Mouse (Mus musculus) spleen, adult 2 months (tissue): ENCODE measurements at regions not wholly inside any gene's neighbourhood (a gene's known extent, or its start where the extent isn't known, plus 50 kb on each side); places are given as distances from the start of the nearest gene placed in this dataset.

Experiments
- DNase-seq, 2 experiments: peaks; one replicate each; pipeline versions ENCODE4 v3.0.0 to v3.0.0-alpha.2; 2012 to 2021; ENCODE audit warnings: low spot score in 2 of 2, low read depth in 1 of 2
- H3K27ac ChIP-seq: fragments of 200-500 bp; 2 replicates; pipeline ENCODE4 v1.5.1; 2012; ENCODE audit warnings: low read length, inconsistent platforms; ENCODE audit not compliant: insufficient read depth
- H3K27me3 ChIP-seq: fragments of 200-500 bp; 2 replicates; pipeline ENCODE4 v1.6.1; 2012; ENCODE audit warnings: mild to moderate bottlenecking, moderate library complexity, low read length, inconsistent platforms; ENCODE audit not compliant: control insufficient read depth, insufficient read depth
- H3K36me3 ChIP-seq: fragments of 200-500 bp; 2 replicates; pipeline ENCODE4 v1.6.1; 2012; ENCODE audit warnings: mild to moderate bottlenecking, low read length, inconsistent platforms; ENCODE audit not compliant: control insufficient read depth, insufficient read depth
- H3K4me1 ChIP-seq: fragments of 200-500 bp; 2 replicates; pipeline ENCODE4 v1.6.1; 2011; ENCODE audit warnings: inconsistent platforms; ENCODE audit not compliant: control insufficient read depth, insufficient read depth, insufficient read length
- H3K4me3 ChIP-seq: fragments of 200-500 bp; 2 replicates; pipeline ENCODE4 v1.5.1; 2011; ENCODE audit warnings: mild to moderate bottlenecking, inconsistent platforms; ENCODE audit not compliant: insufficient read depth, insufficient read length; ENCODE audit errors: extremely low read depth
- CTCF ChIP-seq: fragments of 200-500 bp; IDR thresholded peaks from 2 replicates; pipeline ENCODE4 v1.5.1; 2011; ENCODE audit warnings: mild to moderate bottlenecking, inconsistent platforms; ENCODE audit not compliant: insufficient read depth, insufficient read length, insufficient replicate concordance; ENCODE audit errors: extremely low read depth
- POLR2A ChIP-seq: fragments of 200-500 bp; IDR thresholded peaks from 2 replicates; pipeline ENCODE4 v1.6.1; 2011; ENCODE audit warnings: low read depth, low read length, inconsistent platforms
- WGBS: fragments of 180-500 bp; shearing (Covaris S2); methylation state at CpG from one replicate; pipeline ENCODE4 v1.1.7; 2018; 5-methylcytosine and 5-hydroxymethylcytosine counted together

DNA sequence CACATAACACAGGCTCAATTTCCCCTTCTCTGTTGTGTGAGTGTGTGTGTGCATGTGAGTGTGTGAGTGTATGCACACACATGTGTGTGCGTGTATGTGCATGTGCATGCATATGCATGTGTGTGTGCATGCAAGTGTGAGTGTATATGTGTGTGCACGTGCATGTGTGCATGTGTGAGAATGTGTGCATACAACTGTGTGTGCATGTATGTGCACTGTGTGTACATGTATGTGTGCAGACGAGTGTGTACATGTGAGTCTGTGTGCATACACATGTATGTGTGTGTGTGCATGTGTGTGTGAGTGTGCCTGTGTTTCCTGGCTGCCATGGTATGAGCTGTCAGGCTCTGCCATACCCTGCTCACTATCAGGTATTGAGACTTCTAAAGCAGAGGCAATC is 91.3 kb upstream of the A230072I06Rik start:
- TF ChIP-seq CTCF (no peak), POLR2A (no peak)
- WGBS, result 88% methylated on average over 3 of the region's 3 CpGs

DNA sequence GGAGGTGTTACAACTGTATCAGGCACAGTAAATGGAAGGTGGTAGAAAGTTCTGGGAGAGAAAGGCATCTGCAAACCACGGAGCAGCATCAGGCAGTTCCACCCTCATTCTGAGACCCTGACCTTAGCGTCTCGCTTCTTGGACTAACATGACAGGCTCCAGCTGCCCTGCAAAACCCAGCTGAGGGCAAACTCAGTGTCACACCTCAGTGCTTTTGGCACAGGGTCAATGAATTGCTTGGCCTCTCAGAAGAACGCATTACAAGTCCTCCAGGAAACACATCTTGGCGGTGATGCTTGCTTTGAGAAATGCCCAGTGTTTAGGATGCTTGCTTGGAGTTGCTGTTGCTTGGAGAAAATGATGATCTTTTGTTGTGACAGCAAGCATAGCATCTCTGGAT is 90.2 kb upstream of the A230072I06Rik start:
- no peak for DNase-seq
- H3K27ac ChIP-seq, result no peak overlapping the region
- H3K4me1 ChIP-seq, result no peaks in the 10 kb centered on the region
- no peaks in the 10 kb centered on the region for H3K27me3 ChIP-seq
- no peaks in the 10 kb centered on the region for H3K36me3 ChIP-seq
- TF ChIP-seq POLR2A (no peak), CTCF (no peak)
- H3K4me3 ChIP-seq, result no peak overlapping the region
- 75% methylated on average over 5 of the region's 5 CpGs for WGBS

More for the DNA sequence above, 91.3 kb upstream of the A230072I06Rik start:
- H3K27me3 ChIP-seq, result no peaks in the 10 kb centered on the region
- no peak overlapping the region for H3K4me3 ChIP-seq
- no peaks in the 10 kb centered on the region for H3K4me1 ChIP-seq
- no peak overlapping the region for H3K27ac ChIP-seq
- no peak for DNase-seq
- H3K36me3 ChIP-seq, result no peaks in the 10 kb centered on the region

DNA sequence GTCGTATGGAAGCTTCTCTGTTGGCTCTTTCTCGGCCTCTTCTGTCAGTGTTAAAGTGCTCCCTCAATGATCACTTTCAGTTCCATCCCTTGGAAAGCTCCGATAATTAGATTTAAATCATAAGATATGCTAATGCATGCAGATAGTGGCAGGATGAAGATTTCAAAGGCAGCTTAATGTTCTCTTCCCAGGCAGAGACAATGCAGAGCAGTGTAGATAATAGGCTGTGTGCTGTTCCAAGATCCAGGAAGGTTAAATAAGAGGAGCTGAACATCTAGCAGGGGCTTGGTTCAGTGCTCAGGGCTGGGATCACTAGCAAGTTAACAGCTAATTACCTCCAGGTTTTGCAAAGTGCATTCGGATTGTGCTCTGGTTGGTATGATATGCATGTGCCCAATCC is 89.7 kb upstream of the A230072I06Rik start:
- TF ChIP-seq CTCF (no peak), POLR2A (no peak)
- Histone ChIP-seq H3K36me3 (no peaks in the 10 kb centered on the region), H3K4me1 (no peaks in the 10 kb centered on the region), H3K27ac (no peak overlapping the region), H3K27me3 (no peaks in the 10 kb centered on the region), H3K4me3 (no peak overlapping the region)
- WGBS, result 77% methylated on average over 4 of the region's 4 CpGs
- no peak for DNase-seq

DNA sequence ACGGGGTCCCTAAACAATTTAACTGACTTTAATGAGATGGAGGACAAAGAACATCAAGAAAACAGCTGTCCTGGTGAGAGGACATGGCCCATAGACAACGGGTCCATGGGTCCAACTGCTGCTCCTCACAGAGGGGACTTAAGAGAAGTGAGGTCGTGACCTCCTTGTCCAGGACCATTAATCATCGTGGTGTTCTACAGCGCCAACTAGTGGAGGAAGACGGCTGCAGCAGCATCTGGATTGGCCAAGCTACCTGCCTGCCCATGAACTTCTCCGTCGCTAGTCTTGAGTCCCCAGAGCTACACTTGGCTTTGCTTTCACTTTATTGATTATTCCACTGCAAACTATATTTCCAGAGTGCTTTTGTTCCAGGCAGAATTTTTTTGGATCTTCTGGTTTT is 86.6 kb upstream of the A230072I06Rik start:
- no peak for DNase-seq

DNA sequence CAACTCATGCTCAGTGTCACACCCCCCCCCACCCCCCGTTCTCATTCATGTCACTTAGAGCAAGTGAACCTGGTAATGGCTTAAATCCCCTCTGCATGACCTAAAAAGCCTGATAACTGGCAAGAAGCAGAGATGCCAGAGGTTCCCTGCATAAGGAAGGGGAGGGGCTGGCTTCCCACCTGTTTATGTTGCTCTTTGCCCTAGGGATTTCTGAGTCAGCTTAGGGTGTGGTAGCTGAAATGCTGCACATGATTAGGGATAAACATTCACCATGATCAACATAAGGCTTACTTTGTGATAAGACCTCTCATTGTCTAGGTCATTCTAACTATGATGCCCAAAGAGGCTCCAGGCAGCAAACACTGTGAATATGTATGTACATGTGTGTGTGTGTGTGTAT is 72.7 kb upstream of the A230072I06Rik start:
- no peak for DNase-seq
- TF ChIP-seq POLR2A (no peak), CTCF (no peak)
- H3K4me3 ChIP-seq, result no peak overlapping the region
- no peaks in the 10 kb centered on the region for H3K36me3 ChIP-seq
- no peaks in the 10 kb centered on the region for H3K27me3 ChIP-seq
- no peaks in the 10 kb centered on the region for H3K4me1 ChIP-seq
- H3K27ac ChIP-seq, result no peak overlapping the region
- 92% methylated on average over 1 of the region's 1 CpGs for WGBS

More for the DNA sequence above, 86.6 kb upstream of the A230072I06Rik start:
- Histone ChIP-seq H3K27me3 (no peaks in the 10 kb centered on the region), H3K27ac (no peak overlapping the region), H3K4me3 (no peak overlapping the region), H3K4me1 (no peaks in the 10 kb centered on the region), H3K36me3 (no peaks in the 10 kb centered on the region)
- 24% methylated on average over 8 of the region's 8 CpGs for WGBS
- TF ChIP-seq POLR2A, result no peak
- TF ChIP-seq CTCF, result no peak

DNA sequence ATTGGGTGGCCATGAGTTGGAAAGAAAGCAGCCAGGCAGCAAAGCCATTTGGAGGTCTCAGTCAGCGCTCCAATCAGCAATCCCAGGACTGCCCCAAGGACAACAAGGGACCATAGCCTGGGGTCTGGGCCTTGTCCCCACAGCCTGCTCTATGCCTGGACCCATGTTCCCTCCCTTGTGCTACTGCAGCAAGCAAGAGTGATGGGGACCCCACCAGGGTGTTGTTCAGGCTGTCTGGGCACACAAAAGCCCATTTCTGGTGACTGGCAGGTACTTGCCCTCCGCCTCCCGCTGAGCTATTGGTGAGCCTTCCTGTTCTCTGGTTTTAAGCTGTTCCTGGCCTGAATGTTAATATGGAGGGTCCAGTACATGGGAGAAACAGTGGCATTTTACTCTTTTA is 71.2 kb upstream of the A230072I06Rik start:
- TF ChIP-seq CTCF (no peak), POLR2A (no peak)
- 86% methylated on average over 3 of the region's 3 CpGs for WGBS
- Histone ChIP-seq H3K27ac (no peak overlapping the region), H3K4me1 (no peaks in the 10 kb centered on the region), H3K36me3 (no peaks in the 10 kb centered on the region), H3K4me3 (no peak overlapping the region), H3K27me3 (no peaks in the 10 kb centered on the region)
- DNase-seq, result no peak

DNA sequence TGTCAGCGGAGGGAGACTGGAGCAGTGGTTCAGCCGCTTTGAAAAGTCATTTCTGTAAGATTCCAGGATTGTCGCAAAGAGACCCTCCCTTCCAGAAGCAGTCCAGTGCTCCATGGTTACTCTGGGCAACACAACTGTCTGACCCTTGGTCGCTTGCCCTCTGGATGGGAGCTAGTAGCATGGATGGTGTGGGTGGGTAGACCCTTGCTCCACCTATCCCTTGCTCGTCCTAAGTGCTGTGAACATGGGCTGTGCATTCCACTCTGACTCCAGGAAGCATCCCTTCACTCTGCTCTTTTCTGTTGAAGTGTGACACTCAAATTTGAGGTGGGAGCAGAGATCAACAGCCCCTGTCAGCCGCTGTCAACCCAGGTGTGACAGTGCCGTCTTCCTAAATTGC is 64.8 kb upstream of the A230072I06Rik start:
- 73% methylated on average over 7 of the region's 7 CpGs for WGBS
- TF ChIP-seq POLR2A, result no peak
- TF ChIP-seq CTCF, result no peak

More for the DNA sequence above, 64.8 kb upstream of the A230072I06Rik start:
- Histone ChIP-seq H3K36me3 (no peaks in the 10 kb centered on the region), H3K27me3 (no peaks in the 10 kb centered on the region), H3K4me1 (no peaks in the 10 kb centered on the region), H3K4me3 (no peak overlapping the region), H3K27ac (no peak overlapping the region)
- no peak for DNase-seq
